9 mouse cellular contexts compared by ENCODE assay signal in genomic region chr1:169921710-169922211, GRCm38 (mm10). TPM values are rescaled to one million over a fixed set of nuclear protein-coding genes. Genes with fewer than 3 reads are reported as not detected.
A peak's percentile ranks its signal among the peaks of the same experiment; 100 is the strongest.
DNase-seq lines count a peak whose midpoint lies in the region; ATAC-seq lines count a peak whose summit lies in the region.
"Had no signal": no experiment of that assay in that cellular context is flagged by ENCODE, and none has a peak within 500 bp of the region (broad histone marks: within the 10 kb centered on the region; RNA-seq: fewer than 3 reads in every experiment).

No protein-coding gene starts in this region.

- H3K9ac ChIP-seq in hindbrain, embryonic 11.5 days (ENCODE audit: low read depth, low read length): no peak overlapping the region
- H3K9ac ChIP-seq in hindbrain, embryonic 16.5 days (ENCODE audit: low read depth, low read length): no peak overlapping the region
- 0 out of 2 replicates have a peak overlapping the region, but pooled peaks have one; percentile 14 for H3K9ac ChIP-seq in heart, embryonic 13.5 days
- H3K9ac ChIP-seq in limb, embryonic 13.5 days: no peak overlapping the region

- peak; percentile 60 for DNase-seq in hindbrain, embryonic 11.5 days (ENCODE audit: low spot score)
- DNase-seq in ZHBTc4 (ENCODE audit: low read depth, low spot score): peak; percentile 56
- peak; percentile 77 for DNase-seq in retina, embryonic 14.5 days (ENCODE audit: low spot score)
- no peak for DNase-seq in neural tube, embryonic 10.5 days (ENCODE audit: extremely low spot score, low spot score)

- WGBS in hindbrain, embryonic 11.5 days: 42% methylated on average over 8 of the region's 8 CpGs
- WGBS in hindbrain, embryonic 16.5 days: 41% methylated on average over 8 of the region's 8 CpGs
- 31% methylated on average over 8 of the region's 8 CpGs for WGBS in heart, embryonic 13.5 days
- 25% methylated on average over 8 of the region's 8 CpGs for WGBS in limb, embryonic 13.5 days

- no peak overlapping the region for H3K4me2 ChIP-seq in hindbrain, embryonic 11.5 days (replicated peaks; ENCODE audit: low read depth, low read length)
- H3K4me2 ChIP-seq in hindbrain, embryonic 16.5 days (ENCODE audit: low read length): no peak overlapping the region
- peak overlapping the region; percentile 38 for H3K4me2 ChIP-seq in heart, embryonic 13.5 days
- peak overlapping the region; percentile 23; the same call in 1 of the 2 replicates for H3K4me2 ChIP-seq in limb, embryonic 13.5 days (replicated peaks)

- ATAC-seq in hindbrain, embryonic 11.5 days (ENCODE audit: low FRiP score): no peak
- ATAC-seq in hindbrain, embryonic 16.5 days: no peak
- peak; percentile 34 for ATAC-seq in CD4-positive, CD25-positive, alpha-beta regulatory T cell, adult 4 months
- no peak for ATAC-seq in heart, embryonic 13.5 days (ENCODE audit: extremely low read depth, insufficient number of reproducible peaks, low FRiP score, low TSS enrichment)
- no peak for ATAC-seq in limb, embryonic 13.5 days (ENCODE audit: low FRiP score, low read depth)

- no peaks in the 10 kb centered on the region for H3K27me3 ChIP-seq in hindbrain, embryonic 11.5 days (ENCODE audit: control insufficient read depth, insufficient read depth, low read length)
- no peaks in the 10 kb centered on the region for H3K27me3 ChIP-seq in hindbrain, embryonic 16.5 days (replicated peaks; ENCODE audit: control insufficient read depth, insufficient read depth, low read length)
- H3K27me3 ChIP-seq in heart, embryonic 13.5 days (replicated peaks): peaks cover 19% of the 10 kb centered on the region
- H3K27me3 ChIP-seq in limb, embryonic 13.5 days: peaks cover 11% of the 10 kb centered on the region

- no peaks in the 10 kb centered on the region for H3K36me3 ChIP-seq in hindbrain, embryonic 11.5 days (ENCODE audit: control insufficient read depth, insufficient read depth, low read length)
- no peaks in the 10 kb centered on the region for H3K36me3 ChIP-seq in hindbrain, embryonic 16.5 days (ENCODE audit: control insufficient read depth, insufficient read depth, low read length)
- no peaks in the 10 kb centered on the region for H3K36me3 ChIP-seq in heart, embryonic 13.5 days
- no peaks in the 10 kb centered on the region for H3K36me3 ChIP-seq in limb, embryonic 13.5 days

- no peak overlapping the region for H3K27ac ChIP-seq in hindbrain, embryonic 11.5 days (ENCODE audit: low read depth, low read length)
- H3K27ac ChIP-seq in hindbrain, embryonic 16.5 days (ENCODE audit: low read depth, low read length): no peak overlapping the region
- no peak overlapping the region for H3K27ac ChIP-seq in heart, embryonic 13.5 days (replicated peaks)
- H3K27ac ChIP-seq in limb, embryonic 13.5 days: no peak overlapping the region

- no peaks in the 10 kb centered on the region for H3K4me1 ChIP-seq in hindbrain, embryonic 11.5 days (replicated peaks; ENCODE audit: control insufficient read depth, insufficient read depth, low read length)
- H3K4me1 ChIP-seq in hindbrain, embryonic 16.5 days (ENCODE audit: control insufficient read depth, insufficient read depth, low read depth, low read length): peaks cover 2% of the 10 kb centered on the region; the same call in 1 of the 2 replicates
- peaks cover 5% of the 10 kb centered on the region for H3K4me1 ChIP-seq in heart, embryonic 13.5 days
- peaks cover 16% of the 10 kb centered on the region for H3K4me1 ChIP-seq in limb, embryonic 13.5 days

- H3K4me3 ChIP-seq in hindbrain, embryonic 11.5 days (ENCODE audit: low read depth, low read length): no peak overlapping the region
- H3K4me3 ChIP-seq in hindbrain, embryonic 16.5 days (ENCODE audit: low read length): no peak overlapping the region
- H3K4me3 ChIP-seq in heart, embryonic 13.5 days: no peak overlapping the region
- no peak overlapping the region for H3K4me3 ChIP-seq in limb, embryonic 13.5 days
- H3K4me3 ChIP-seq: megakaryocyte, embryonic 14.5 days had no signal

- H3K9me3 ChIP-seq in hindbrain, embryonic 11.5 days (ENCODE audit: control insufficient read depth, low read length): no peaks in the 10 kb centered on the region
- no peaks in the 10 kb centered on the region for H3K9me3 ChIP-seq in hindbrain, embryonic 16.5 days (ENCODE audit: control insufficient read depth, low read length)
- no peaks in the 10 kb centered on the region for H3K9me3 ChIP-seq in heart, embryonic 13.5 days
- 0 out of 2 replicates have a peak, but pooled peaks cover 3% of the 10 kb centered on the region for H3K9me3 ChIP-seq in limb, embryonic 13.5 days
- H3K9me3 ChIP-seq: megakaryocyte, embryonic 14.5 days had no signal

RNA-seq across cellular contexts. Expression of gene Ccdc190, which starts 6.7 kb away (rescaled TPM):
- 0.63 and 0.69 TPM in 2 replicates for polyA plus RNA-seq in hindbrain, embryonic 11.5 days (2014; fragmentation: Nextera tagmentation; extraction: Ambion mirVana)
- 3.2 and 3.9 TPM in 2 replicates for polyA plus RNA-seq in hindbrain, embryonic 16.5 days (2015; fragmentation: Nextera tagmentation; extraction: Ambion mirVana)
- polyA plus RNA-seq in CD4-positive, CD25-positive, alpha-beta regulatory T cell, adult 4 months (2017; shearing (Covaris generic)): not detected
- not detected in 2 replicates for polyA plus RNA-seq in heart, embryonic 13.5 days (2015; fragmentation: Nextera tagmentation; extraction: Ambion mirVana)
- polyA plus RNA-seq in limb, embryonic 13.5 days (2015; fragmentation: Nextera tagmentation; extraction: Ambion mirVana): 0.10 and 0.17 TPM in 2 replicates

RNA-seq across cellular contexts. Expression of gene Hsd17b7, which starts 47.3 kb away (rescaled TPM):
- polyA plus RNA-seq in hindbrain, embryonic 11.5 days (2014; fragmentation: Nextera tagmentation; extraction: Ambion mirVana): 26.3 and 27.6 TPM in 2 replicates
- polyA plus RNA-seq in hindbrain, embryonic 16.5 days (2015; fragmentation: Nextera tagmentation; extraction: Ambion mirVana): 26.5 and 33.3 TPM in 2 replicates
- polyA plus RNA-seq in CD4-positive, CD25-positive, alpha-beta regulatory T cell, adult 4 months (2017; shearing (Covaris generic)): 10 to 100 TPM in 1 of 2 experiments, 1 to 10 TPM in 1; 9.4 to 13.9 TPM
- polyA plus RNA-seq in heart, embryonic 13.5 days (2015; fragmentation: Nextera tagmentation; extraction: Ambion mirVana): 21.0 and 23.1 TPM in 2 replicates
- polyA plus RNA-seq in limb, embryonic 13.5 days (2015; fragmentation: Nextera tagmentation; extraction: Ambion mirVana): 14.5 and 15.4 TPM in 2 replicates

Comparison
In these comparisons a context has a peak if more than half of its experiments do, and no peak if none do; other contexts are left out.
1. H3K4me2 ChIP-seq: peak in heart, embryonic 13.5 days (single experiment) and limb, embryonic 13.5 days (single experiment); none in hindbrain, embryonic 11.5 days (single experiment) and hindbrain, embryonic 16.5 days (single experiment).